Mouse (Mus musculus) brain, embryonic 14.5 days (tissue): Measurements from ENCODE around the gene Pik3c2a.

ENCODE experiments used
- CTCF ChIP-seq: fragments of 200-500 bp; IDR thresholded peaks from 2 replicates; pipeline ENCODE4 v1.5.1; 2012; ENCODE audit warnings: inconsistent platforms, mild to moderate bottlenecking, moderate library complexity, borderline replicate concordance; ENCODE audit not compliant: insufficient read depth, insufficient read length; ENCODE audit errors: extremely low read depth
- POLR2A ChIP-seq: fragments of 200-500 bp; IDR thresholded peaks from 2 replicates; pipeline ENCODE4 v1.6.1; 2012; ENCODE audit warnings: mild to moderate bottlenecking, inconsistent platforms, borderline replicate concordance; ENCODE audit not compliant: poor library complexity, insufficient read depth, insufficient read length, severe bottlenecking; ENCODE audit errors: extremely low read depth

GRCm38 (mm10) chr7:116409438-116409837 lies 33.8 kb downstream of the Pik3c2a start:
- TF ChIP-seq CTCF (no peak), POLR2A (no peak)
